Mouse (Mus musculus) forebrain, postnatal 0 days (tissue): ENCODE measurements around the gene Ubtd2. TPM values are rescaled to one million over a fixed set of nuclear protein-coding genes. Genes with fewer than 3 reads are reported as not detected.

Source experiments
- ATAC-seq: fragments of 200-750 bp; cut with Nextera tagmentation; 2 replicates; pipeline ENCODE4 v1.8.0; 2017; ENCODE audit warnings: mild to moderate bottlenecking, moderate library complexity
- DNase-seq: peaks from one replicate; pipeline ENCODE4 v3.0.0-alpha.2; 2015
- H3K27ac ChIP-seq: fragments of 300-500 bp; sonication (generic); 2 replicates; pipeline ENCODE4 v1.5.1; 2014; ENCODE audit warnings: low read depth, mild to moderate bottlenecking, antibody characterized with exemption, low read length, moderate library complexity, mixed read lengths
- H3K27me3 ChIP-seq: fragments of 300-500 bp; sonication (generic); 2 replicates; pipeline ENCODE4 v1.6.1; 2014; ENCODE audit warnings: mild to moderate bottlenecking, low read length, mixed read lengths; ENCODE audit not compliant: insufficient read depth
- H3K36me3 ChIP-seq: fragments of 300-500 bp; sonication (generic); 2 replicates; pipeline ENCODE4 v1.6.1; 2014; ENCODE audit warnings: mild to moderate bottlenecking, moderate library complexity; ENCODE audit not compliant: insufficient read depth
- H3K4me1 ChIP-seq: fragments of 300-500 bp; sonication (generic); 2 replicates; pipeline ENCODE4 v1.6.1; 2014; ENCODE audit warnings: antibody characterized with exemption; ENCODE audit not compliant: insufficient read depth
- H3K4me2 ChIP-seq: fragments of 300-500 bp; sonication (generic); 2 replicates; pipeline ENCODE4 v1.6.1; 2014; ENCODE audit warnings: low read depth, mild to moderate bottlenecking, moderate library complexity
- H3K4me3 ChIP-seq: fragments of 300-500 bp; sonication (generic); 2 replicates; pipeline ENCODE4 v1.5.1; 2014; ENCODE audit warnings: low read depth, low read length, mixed read lengths
- H3K9ac ChIP-seq: fragments of 300-500 bp; sonication (generic); 2 replicates; pipeline ENCODE4 v1.6.1; 2014; ENCODE audit warnings: mild to moderate bottlenecking
- H3K9me3 ChIP-seq: fragments of 300-500 bp; sonication (generic); 2 replicates; pipeline ENCODE4 v1.6.1; 2016; ENCODE audit warnings: low read length
- CTCF ChIP-seq: sonication (generic); IDR thresholded peaks from 2 replicates; pipeline ENCODE4 v1.5.1; 2016; ENCODE audit warnings: antibody characterized with exemption, control low read depth, low read depth
- WGBS: fragments of 180-500 bp; shearing (Covaris S2); extraction: QIAGEN DNeasy Blood & Tissue Kit; methylation state at CpG from one replicate; pipeline ENCODE4 v1.1.7; 2014; 5-methylcytosine and 5-hydroxymethylcytosine counted together
- polyA plus RNA-seq: library from polyadenylated mRNA; unstranded; fragments of >200 nt; fragmentation: Nextera tagmentation; extraction: Ambion mirVana; gene quantifications from 2 replicates; pipeline ENCODE4 v1.2.1, GENCODE M21; 2015
- total RNA-seq: library from RNA; depleted of rRNA; stranded (reverse); fragments of >200 nt; gene quantifications from 2 replicates; pipeline ENCODE4 v1.2.3, GENCODE M21; 2014

Gene Ubtd2
- total and polyA plus RNA-seq, 2 experiments from 2014 or later: 36.0 to 56.1 TPM

GRCm38 (mm10) chr11:32516916-32517712 lies 61.9 kb downstream of the Ubtd2 start:
- no peaks in the 10 kb centered on the region for H3K9me3 ChIP-seq
- H3K27ac ChIP-seq: peak overlapping the region; percentile 73; the same call in 1 of the 2 replicates
- 71% methylated on average over 8 of the region's 8 CpGs for WGBS
- TF ChIP-seq CTCF: no peak
- DNase-seq: peak; percentile 57
- no peak overlapping the region for H3K4me2 ChIP-seq
- H3K9ac ChIP-seq: peak overlapping the region; percentile 22; the same call in 1 of the 2 replicates
- no peaks in the 10 kb centered on the region; the same call in 1 of the 2 replicates for H3K4me1 ChIP-seq
- H3K4me3 ChIP-seq: no peak overlapping the region
- H3K36me3 ChIP-seq: peaks cover 10% of the 10 kb centered on the region
- no peaks in the 10 kb centered on the region for H3K27me3 ChIP-seq
- peak; percentile 80 for ATAC-seq

- WGBS: 87% methylated on average over 4 of the region's 4 CpGs
- DNase-seq (no peak), ATAC-seq (no peak)
- H3K9ac ChIP-seq: no peak overlapping the region
- H3K4me1 ChIP-seq: no peaks in the 10 kb centered on the region
- no peak overlapping the region for H3K27ac ChIP-seq
- H3K4me3 ChIP-seq: no peak overlapping the region
- no peak overlapping the region for H3K4me2 ChIP-seq
- no peak for TF ChIP-seq CTCF
- H3K27me3 ChIP-seq: no peaks in the 10 kb centered on the region
- H3K36me3 ChIP-seq: peaks cover 10% of the 10 kb centered on the region
- H3K9me3 ChIP-seq: no peaks in the 10 kb centered on the region
Measured at GRCm38 (mm10) chr11:32518770-32519169, 63.6 kb downstream of the Ubtd2 start.

GRCm38 (mm10) chr11:32519354-32519753 lies 64.2 kb downstream of the Ubtd2 start:
- 93% methylated on average over 1 of the region's 1 CpGs for WGBS
- ATAC-seq: no peak
- Histone ChIP-seq H3K4me1 (no peaks in the 10 kb centered on the region), H3K4me2 (no peak overlapping the region), H3K27me3 (no peaks in the 10 kb centered on the region), H3K4me3 (no peak overlapping the region), H3K36me3 (peaks cover 10% of the 10 kb centered on the region), H3K9me3 (no peaks in the 10 kb centered on the region), H3K27ac (no peak overlapping the region), H3K9ac (no peak overlapping the region)
- no peak for DNase-seq
- no peak for TF ChIP-seq CTCF

- Histone ChIP-seq H3K27me3 (no peaks in the 10 kb centered on the region), H3K4me2 (no peak overlapping the region), H3K9ac (no peak overlapping the region), H3K27ac (no peak overlapping the region), H3K9me3 (no peaks in the 10 kb centered on the region), H3K4me3 (no peak overlapping the region), H3K36me3 (peaks cover 10% of the 10 kb centered on the region), H3K4me1 (no peaks in the 10 kb centered on the region)
- DNase-seq (no peak), ATAC-seq (no peak)
- WGBS: 83% methylated on average over 2 of the region's 2 CpGs
- no peak for TF ChIP-seq CTCF
Measured at GRCm38 (mm10) chr11:32521246-32521645, 66.1 kb downstream of the Ubtd2 start.

GRCm38 (mm10) chr11:32524122-32524920 lies 69.2 kb downstream of the Ubtd2 start:
- H3K9me3 ChIP-seq: no peaks in the 10 kb centered on the region
- H3K27me3 ChIP-seq: no peaks in the 10 kb centered on the region
- DNase-seq: no peak
- no peak overlapping the region for H3K9ac ChIP-seq
- no peak for TF ChIP-seq CTCF
- no peak overlapping the region for H3K27ac ChIP-seq
- no peaks in the 10 kb centered on the region for H3K4me1 ChIP-seq
- no peak overlapping the region for H3K4me3 ChIP-seq
- H3K4me2 ChIP-seq: no peak overlapping the region
- ATAC-seq: no peak
- no peaks in the 10 kb centered on the region; the same call in 1 of the 2 replicates for H3K36me3 ChIP-seq
- WGBS: 86% methylated on average over 11 of the region's 11 CpGs

GRCm38 (mm10) chr11:32527006-32527405 lies 71.8 kb downstream of the Ubtd2 start:
- Histone ChIP-seq H3K27me3 (peaks cover 5% of the 10 kb centered on the region), H3K9me3 (no peaks in the 10 kb centered on the region), H3K4me2 (no peak overlapping the region), H3K4me1 (no peaks in the 10 kb centered on the region), H3K27ac (no peak overlapping the region), H3K36me3 (no peaks in the 10 kb centered on the region; the same call in 1 of the 2 replicates), H3K4me3 (no peak overlapping the region), H3K9ac (no peak overlapping the region)
- no peak for TF ChIP-seq CTCF
- ATAC-seq (no peak), DNase-seq (no peak)
- WGBS: 93% methylated on average over 4 of the region's 4 CpGs

- Histone ChIP-seq H3K9ac (no peak overlapping the region), H3K4me3 (no peak overlapping the region), H3K4me1 (peaks cover 6% of the 10 kb centered on the region; the same call in 1 of the 2 replicates), H3K27me3 (peaks cover 5% of the 10 kb centered on the region), H3K9me3 (no peaks in the 10 kb centered on the region), H3K27ac (no peak overlapping the region), H3K36me3 (no peaks in the 10 kb centered on the region), H3K4me2 (no peak overlapping the region)
- 73% methylated on average over 1 of the region's 1 CpGs for WGBS
- no peak for DNase-seq
- no peak; the same call in 1 of the 2 replicates for TF ChIP-seq CTCF
- no peak for ATAC-seq
Measured at GRCm38 (mm10) chr11:32530151-32530550, 75.0 kb downstream of the Ubtd2 start.
